Mouse (Mus musculus): Measurements from ENCODE around the gene Lpin3. TPM values are rescaled to one million over a fixed set of nuclear protein-coding genes. Genes with fewer than 3 reads are reported as not detected.

Gene Lpin3
- polyA plus RNA-seq, 1 experiment from 2014 or later: 0.52 TPM

DNA sequence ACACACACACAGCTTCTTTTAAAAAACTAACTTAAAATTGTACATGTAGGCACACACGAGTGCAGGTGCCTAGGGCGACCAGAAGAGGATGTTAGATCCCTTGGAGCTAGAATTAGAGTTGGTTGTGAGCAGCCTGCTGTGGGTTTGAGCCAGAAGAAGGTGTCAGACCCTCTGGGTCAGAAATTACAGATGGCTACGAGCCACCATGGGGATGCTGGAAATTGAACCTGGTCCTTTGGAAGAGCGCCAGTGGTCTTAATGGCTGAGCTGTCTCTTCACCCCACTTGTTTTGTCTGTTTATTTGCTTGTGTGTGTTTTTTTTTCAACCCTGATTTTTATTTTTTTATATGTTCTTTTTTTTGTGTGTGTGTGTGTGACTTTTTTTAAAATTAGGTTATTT lies 54.0 kb downstream of the Lpin3 start:
- WGBS (ENCODE audit: insufficient replicate concordance): 47% methylated on average over 4 of the region's 4 CpGs
- H3K27ac ChIP-seq (ENCODE audit: low read length): no peak overlapping the region

DNA sequence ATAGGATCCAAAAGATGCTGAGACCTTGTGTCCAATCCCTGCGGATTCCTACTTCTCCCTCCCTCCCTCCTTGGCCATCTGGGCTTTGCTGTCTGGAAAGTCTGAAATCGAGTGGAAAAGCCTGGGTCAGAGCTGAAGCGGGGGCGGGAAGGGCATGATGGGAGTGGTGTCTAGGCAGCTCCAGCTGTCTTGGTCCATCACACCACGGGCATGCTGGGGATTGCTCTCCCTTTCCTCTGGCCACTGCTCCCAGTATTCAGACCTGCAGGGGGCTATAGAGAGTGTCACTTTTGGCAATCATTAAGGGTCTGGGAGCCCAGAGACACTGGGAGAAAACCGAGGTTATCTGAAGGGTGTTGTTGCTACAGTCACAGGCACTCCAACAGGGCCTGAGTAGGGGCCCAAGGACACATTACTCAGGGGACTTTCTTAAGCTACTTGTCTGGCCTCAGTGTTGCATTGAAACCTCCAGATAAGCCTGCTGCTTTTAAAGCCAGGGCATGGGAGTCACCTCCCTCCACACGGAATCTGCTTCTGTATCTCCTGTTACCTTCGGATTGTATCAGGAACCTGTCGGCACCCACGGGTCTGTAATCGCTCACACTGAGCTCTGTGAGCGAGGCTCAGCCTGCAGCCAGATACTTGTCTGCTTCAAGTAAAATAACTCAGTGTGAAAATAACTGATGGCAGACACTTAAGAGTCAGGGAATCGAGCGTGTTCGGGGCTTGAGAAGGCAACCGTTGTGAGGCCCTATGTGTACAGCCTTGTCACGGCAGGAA lies 60.6 kb downstream of the Lpin3 start:
- H3K36me3 ChIP-seq (ENCODE audit: control insufficient read depth, insufficient read depth): no peaks in the 10 kb centered on the region
- no peaks in the 10 kb centered on the region for H3K27me3 ChIP-seq (ENCODE audit: control insufficient read depth, insufficient read depth, low read depth, low read length)
- no peak overlapping the region for H3K9ac ChIP-seq (ENCODE audit: low read depth, low read length)
- no peak for ATAC-seq (ENCODE audit: low read depth)
- no peak overlapping the region for H3K4me2 ChIP-seq (ENCODE audit: low read depth, low read length)
- H3K9me3 ChIP-seq (replicated peaks; ENCODE audit: control insufficient read depth, low read length): no peaks in the 10 kb centered on the region
- no peaks in the 10 kb centered on the region for H3K4me1 ChIP-seq (ENCODE audit: control insufficient read depth, low read depth, low read length)
- 62% methylated on average over 17 of the region's 17 CpGs for WGBS (ENCODE audit: insufficient replicate concordance)
- H3K4me3 ChIP-seq (ENCODE audit: low read depth, low read length): no peak overlapping the region
- H3K27ac ChIP-seq (ENCODE audit: low read length): no peak overlapping the region

More for the DNA sequence above, 54.0 kb downstream of the Lpin3 start:
- Histone ChIP-seq H3K27me3 (ENCODE audit: control insufficient read depth, insufficient read depth, low read depth, low read length) (no peaks in the 10 kb centered on the region), H3K4me3 (ENCODE audit: low read depth, low read length) (no peak overlapping the region), H3K9me3 (replicated peaks; ENCODE audit: control insufficient read depth, low read length) (no peaks in the 10 kb centered on the region), H3K9ac (ENCODE audit: low read depth, low read length) (no peak overlapping the region), H3K4me1 (ENCODE audit: control insufficient read depth, low read depth, low read length) (no peaks in the 10 kb centered on the region), H3K4me2 (ENCODE audit: low read depth, low read length) (no peak overlapping the region), H3K36me3 (ENCODE audit: control insufficient read depth, insufficient read depth) (no peaks in the 10 kb centered on the region)
- no peak for ATAC-seq (ENCODE audit: low read depth)

DNA sequence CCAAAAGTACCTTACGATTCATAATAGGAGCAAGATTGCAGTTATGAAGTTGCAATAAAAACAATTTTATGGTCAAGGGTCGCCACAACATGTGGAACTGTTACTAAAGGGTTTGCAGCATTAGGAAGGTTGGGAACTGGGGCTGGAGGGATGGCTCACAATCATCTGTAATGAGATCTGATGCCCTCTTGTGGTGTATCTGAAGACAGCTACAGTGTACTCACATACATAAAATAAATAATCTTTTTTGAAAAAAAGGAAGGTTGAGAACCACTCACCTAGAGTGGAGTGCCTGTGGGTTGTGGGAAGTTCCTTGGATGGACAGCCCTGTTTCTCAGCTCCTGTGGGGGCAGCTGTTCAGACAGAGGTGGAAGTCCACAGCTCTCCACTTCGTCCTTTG lies 62.0 kb downstream of the Lpin3 start:
- no peak for ATAC-seq (ENCODE audit: low read depth)
- 57% methylated on average over 3 of the region's 3 CpGs for WGBS (ENCODE audit: insufficient replicate concordance)
- H3K4me3 ChIP-seq (ENCODE audit: low read depth, low read length): no peak overlapping the region
- H3K4me1 ChIP-seq (ENCODE audit: control insufficient read depth, low read depth, low read length): no peaks in the 10 kb centered on the region
- H3K4me2 ChIP-seq (ENCODE audit: low read depth, low read length): no peak overlapping the region
- no peaks in the 10 kb centered on the region for H3K36me3 ChIP-seq (ENCODE audit: control insufficient read depth, insufficient read depth)
- no peak overlapping the region for H3K9ac ChIP-seq (ENCODE audit: low read depth, low read length)
- H3K27ac ChIP-seq (ENCODE audit: low read length): no peak overlapping the region
- no peaks in the 10 kb centered on the region for H3K9me3 ChIP-seq (replicated peaks; ENCODE audit: control insufficient read depth, low read length)
- H3K27me3 ChIP-seq (ENCODE audit: control insufficient read depth, insufficient read depth, low read depth, low read length): no peaks in the 10 kb centered on the region

DNA sequence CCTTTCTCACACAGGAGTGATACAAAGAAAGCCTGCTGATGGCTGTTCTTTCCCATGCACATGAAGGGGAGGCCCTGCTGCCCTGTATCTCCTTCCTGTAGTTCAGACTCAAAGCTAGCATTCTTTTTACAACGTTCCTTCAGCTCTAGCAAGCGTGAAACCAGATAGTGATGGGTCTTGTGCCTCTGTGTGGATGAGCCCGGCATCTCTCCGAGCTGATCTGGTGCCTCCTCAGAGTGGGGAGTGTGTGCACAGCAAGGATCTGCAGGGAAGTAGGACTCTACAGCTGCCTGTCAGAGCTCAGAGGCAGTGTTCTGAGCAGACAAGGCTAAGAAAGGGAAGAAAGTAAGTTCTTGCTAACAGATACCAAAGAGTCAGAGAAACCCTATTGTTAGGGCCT lies 71.1 kb downstream of the Lpin3 start:
- peaks cover 10% of the 10 kb centered on the region for H3K36me3 ChIP-seq (ENCODE audit: control insufficient read depth, insufficient read depth)
- WGBS (ENCODE audit: insufficient replicate concordance): 68% methylated on average over 4 of the region's 4 CpGs
- ATAC-seq (ENCODE audit: low read depth): no peak

DNA sequence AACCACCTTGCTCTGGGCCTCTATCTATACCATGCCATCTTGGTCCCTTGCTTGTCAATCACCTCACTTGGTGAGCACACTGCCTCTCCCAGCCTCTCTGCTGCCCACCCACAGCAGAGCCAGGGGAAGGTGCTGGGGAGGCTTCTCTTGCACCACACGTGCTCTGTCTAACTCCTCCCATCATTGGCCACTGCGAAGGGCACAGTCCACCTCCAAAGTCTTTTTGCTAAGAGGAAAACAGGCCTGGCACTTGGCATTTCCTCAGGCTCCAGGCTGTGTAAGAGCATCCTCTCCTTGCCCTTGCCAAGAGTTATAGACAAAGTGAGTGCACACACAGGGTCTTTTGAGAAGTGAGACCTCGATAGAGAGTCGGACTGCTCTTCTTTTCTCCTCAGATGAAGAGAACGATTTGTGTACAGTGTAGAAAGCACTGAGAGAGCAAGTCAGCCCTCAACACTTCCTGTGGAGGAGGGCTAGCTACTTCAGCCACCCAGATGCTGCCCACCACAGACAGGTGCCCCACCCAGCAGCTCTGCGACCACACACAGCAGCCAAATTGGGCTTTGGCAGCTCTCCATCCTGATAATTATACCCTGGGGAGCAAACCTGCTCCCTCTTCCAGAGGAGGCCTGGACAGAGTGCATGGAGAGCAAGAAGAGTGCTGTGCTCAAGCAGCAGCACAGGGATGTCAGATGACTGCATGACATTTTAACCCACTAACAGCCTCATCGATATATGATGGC lies 72.8 kb downstream of the Lpin3 start:
- no peak overlapping the region for H3K4me2 ChIP-seq (ENCODE audit: low read depth, low read length)
- 65% methylated on average over 7 of the region's 7 CpGs for WGBS (ENCODE audit: insufficient replicate concordance)
- peaks cover 10% of the 10 kb centered on the region for H3K36me3 ChIP-seq (ENCODE audit: control insufficient read depth, insufficient read depth)
- H3K27me3 ChIP-seq (ENCODE audit: control insufficient read depth, insufficient read depth, low read depth, low read length): no peaks in the 10 kb centered on the region
- no peaks in the 10 kb centered on the region for H3K9me3 ChIP-seq (replicated peaks; ENCODE audit: control insufficient read depth, low read length)
- no peak overlapping the region for H3K4me3 ChIP-seq (ENCODE audit: low read depth, low read length)
- H3K9ac ChIP-seq (ENCODE audit: low read depth, low read length): no peak overlapping the region
- ATAC-seq (ENCODE audit: low read depth): no peak
- no peak overlapping the region for H3K27ac ChIP-seq (ENCODE audit: low read length)
- no peaks in the 10 kb centered on the region for H3K4me1 ChIP-seq (ENCODE audit: control insufficient read depth, low read depth, low read length)

More for the DNA sequence above, 71.1 kb downstream of the Lpin3 start:
- Histone ChIP-seq H3K4me3 (ENCODE audit: low read depth, low read length) (no peak overlapping the region), H3K9ac (ENCODE audit: low read depth, low read length) (no peak overlapping the region), H3K27me3 (ENCODE audit: control insufficient read depth, insufficient read depth, low read depth, low read length) (no peaks in the 10 kb centered on the region), H3K27ac (ENCODE audit: low read length) (no peak overlapping the region), H3K4me1 (ENCODE audit: control insufficient read depth, low read depth, low read length) (no peaks in the 10 kb centered on the region), H3K4me2 (ENCODE audit: low read depth, low read length) (no peak overlapping the region), H3K9me3 (replicated peaks; ENCODE audit: control insufficient read depth, low read length) (no peaks in the 10 kb centered on the region)

DNA sequence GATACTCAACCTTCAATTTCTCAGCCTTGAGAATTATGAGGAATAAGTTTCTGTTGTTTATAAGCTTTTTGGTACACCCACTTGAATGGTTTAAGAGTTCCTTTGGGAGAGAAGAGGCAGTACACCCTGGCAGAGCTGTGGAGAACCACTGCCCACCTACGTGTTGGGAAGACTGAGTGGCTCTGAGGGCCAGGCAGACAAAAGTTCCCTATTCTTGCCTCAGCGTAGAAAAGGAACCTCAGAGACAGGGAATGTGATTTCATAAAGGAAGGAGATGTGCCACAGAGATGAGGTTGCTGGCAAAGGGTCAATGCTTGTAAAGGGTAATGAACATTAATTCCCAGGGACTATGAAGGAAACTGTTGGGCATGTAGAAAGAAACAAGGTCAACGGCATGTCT lies 74.1 kb downstream of the Lpin3 start:
- H3K9me3 ChIP-seq (replicated peaks; ENCODE audit: control insufficient read depth, low read length): no peaks in the 10 kb centered on the region
- H3K27ac ChIP-seq (ENCODE audit: low read length): no peak overlapping the region
- H3K4me2 ChIP-seq (ENCODE audit: low read depth, low read length): no peak overlapping the region
- ATAC-seq (ENCODE audit: low read depth): no peak
- 78% methylated on average over 3 of the region's 3 CpGs for WGBS (ENCODE audit: insufficient replicate concordance)
- no peaks in the 10 kb centered on the region for H3K4me1 ChIP-seq (ENCODE audit: control insufficient read depth, low read depth, low read length)
- H3K4me3 ChIP-seq (ENCODE audit: low read depth, low read length): no peak overlapping the region
- H3K9ac ChIP-seq (ENCODE audit: low read depth, low read length): no peak overlapping the region
- no peaks in the 10 kb centered on the region for H3K27me3 ChIP-seq (ENCODE audit: control insufficient read depth, insufficient read depth, low read depth, low read length)
- peaks cover 10% of the 10 kb centered on the region for H3K36me3 ChIP-seq (ENCODE audit: control insufficient read depth, insufficient read depth)

DNA sequence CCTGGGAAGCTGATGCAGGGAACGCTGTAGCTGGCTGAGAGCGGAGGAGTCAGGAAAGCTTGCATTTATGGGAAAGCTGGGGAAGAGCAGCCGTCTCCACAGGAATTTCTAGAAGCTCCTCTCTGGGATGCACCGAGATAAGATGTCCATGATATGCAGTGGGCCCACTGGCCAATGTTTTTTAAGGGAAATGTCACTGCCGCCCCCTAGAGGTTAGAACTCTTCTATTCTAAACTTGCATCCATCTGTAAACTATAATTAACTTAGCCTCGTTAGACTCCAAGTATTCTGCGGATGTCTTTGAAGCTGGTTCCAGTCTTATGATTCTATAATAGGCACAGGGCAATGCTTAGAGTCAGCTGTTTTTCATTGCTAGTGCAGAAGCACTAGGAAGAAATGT lies 74.9 kb downstream of the Lpin3 start:
- H3K9me3 ChIP-seq (replicated peaks; ENCODE audit: control insufficient read depth, low read length): no peaks in the 10 kb centered on the region
- no peak overlapping the region for H3K9ac ChIP-seq (ENCODE audit: low read depth, low read length)
- H3K4me2 ChIP-seq (ENCODE audit: low read depth, low read length): no peak overlapping the region
- WGBS (ENCODE audit: insufficient replicate concordance): 71% methylated on average over 7 of the region's 7 CpGs
- H3K4me1 ChIP-seq (ENCODE audit: control insufficient read depth, low read depth, low read length): no peaks in the 10 kb centered on the region
- H3K4me3 ChIP-seq (ENCODE audit: low read depth, low read length): no peak overlapping the region
- H3K27ac ChIP-seq (ENCODE audit: low read length): no peak overlapping the region
- no peaks in the 10 kb centered on the region for H3K27me3 ChIP-seq (ENCODE audit: control insufficient read depth, insufficient read depth, low read depth, low read length)
- ATAC-seq (ENCODE audit: low read depth): no peak
- H3K36me3 ChIP-seq (ENCODE audit: control insufficient read depth, insufficient read depth): peaks cover 7% of the 10 kb centered on the region
